Mouse (Mus musculus): Measurements from ENCODE around the gene Acot12. TPM values are rescaled to one million over a fixed set of nuclear protein-coding genes. Genes with fewer than 3 reads are reported as not detected.

The Acot12 gene
- total RNA-seq, 1 experiment: not detected

- Histone ChIP-seq H3K9me3 (ENCODE audit: control insufficient read depth, insufficient read depth, low read depth, low read length) (no peaks in the 10 kb centered on the region), H3K4me1 (ENCODE audit: control insufficient read depth in 2 of 2, insufficient read depth in 2 of 2, low read length in 2 of 2, poor library complexity in 1 of 2) (no peaks in the 10 kb centered on the region), H3K36me3 (ENCODE audit: control insufficient read depth, insufficient read depth, low read length, poor library complexity, severe bottlenecking) (no peaks in the 10 kb centered on the region), H3K4me3 (ENCODE audit: insufficient read depth in 1 of 2, low read depth in 1 of 2, low read length in 2 of 2, poor library complexity in 1 of 2, severe bottlenecking in 1 of 2) (no peak overlapping the region), H3K9ac (ENCODE audit: insufficient read depth, low read depth, low read length, poor library complexity, severe bottlenecking) (no peak overlapping the region), H3K27ac (ENCODE audit: insufficient read depth, low read depth, low read length, poor library complexity, severe bottlenecking) (no peak overlapping the region)
- in situ Hi-C loops (cut with MboI; ENCODE audit: low sequenced_read_pairs in 2 of 2, unreplicated experiment in 2 of 2): no loop called here
- TF ChIP-seq ZC3H11A (IDR thresholded peaks at IDR 0.05; ENCODE audit: borderline replicate concordance, low read depth, low read length): no peak
- TF ChIP-seq CHD2 (IDR thresholded peaks at IDR 0.05; ENCODE audit: low read depth, low read length): no peak
- no peak for DNase-seq (ENCODE audit: low read depth, low spot score)
Measured at GRCm38 (mm10) chr13:91768683-91769651, 27.7 kb downstream of the Acot12 start.

GRCm38 (mm10) chr13:91778092-91778491 is 36.8 kb downstream of the Acot12 start:
- no peak overlapping the region for H3K27ac ChIP-seq (ENCODE audit: insufficient read depth, low read depth, low read length, poor library complexity, severe bottlenecking)
- no peak overlapping the region for H3K9ac ChIP-seq (ENCODE audit: insufficient read depth, low read depth, low read length, poor library complexity, severe bottlenecking)
- no peaks in the 10 kb centered on the region for H3K9me3 ChIP-seq (ENCODE audit: control insufficient read depth, insufficient read depth, low read depth, low read length)
- no peak for DNase-seq (ENCODE audit: low read depth, low spot score)
- H3K4me1 ChIP-seq (ENCODE audit: control insufficient read depth in 2 of 2, insufficient read depth in 2 of 2, low read length in 2 of 2, poor library complexity in 1 of 2): no peaks in the 10 kb centered on the region
- in situ Hi-C loops (cut with MboI; ENCODE audit: low sequenced_read_pairs in 2 of 2, unreplicated experiment in 2 of 2): no loop called here
- TF ChIP-seq HCFC1 (IDR thresholded peaks at IDR 0.05; ENCODE audit: borderline replicate concordance, insufficient read depth, low read length): no peak
- TF ChIP-seq ZNF384 (IDR thresholded peaks at IDR 0.05; ENCODE audit: low read depth, low read length): no peak
- no peak for TF ChIP-seq CHD2 (IDR thresholded peaks at IDR 0.05; ENCODE audit: low read depth, low read length)
- no peak for TF ChIP-seq ZC3H11A (IDR thresholded peaks at IDR 0.05; ENCODE audit: borderline replicate concordance, low read depth, low read length)
- no peak for TF ChIP-seq MAFK (IDR thresholded peaks at IDR 0.05; ENCODE audit: insufficient read depth, low read depth, low read length)
- no peaks in the 10 kb centered on the region for H3K36me3 ChIP-seq (ENCODE audit: control insufficient read depth, insufficient read depth, low read length, poor library complexity, severe bottlenecking)
- H3K4me3 ChIP-seq (ENCODE audit: insufficient read depth in 1 of 2, low read depth in 1 of 2, low read length in 2 of 2, poor library complexity in 1 of 2, severe bottlenecking in 1 of 2): no peak overlapping the region

- TF ChIP-seq CHD2 (IDR thresholded peaks at IDR 0.05; ENCODE audit: low read depth, low read length): no peak
- TF ChIP-seq ZNF384 (IDR thresholded peaks at IDR 0.05; ENCODE audit: low read depth, low read length): no peak
- TF ChIP-seq ZC3H11A (IDR thresholded peaks at IDR 0.05; ENCODE audit: borderline replicate concordance, low read depth, low read length): no peak
- no peak for TF ChIP-seq MAFK (IDR thresholded peaks at IDR 0.05; ENCODE audit: insufficient read depth, low read depth, low read length)
- TF ChIP-seq HCFC1 (IDR thresholded peaks at IDR 0.05; ENCODE audit: borderline replicate concordance, insufficient read depth, low read length): no peak
- no peaks in the 10 kb centered on the region for H3K4me1 ChIP-seq (ENCODE audit: control insufficient read depth in 2 of 2, insufficient read depth in 2 of 2, low read length in 2 of 2, poor library complexity in 1 of 2)
- in situ Hi-C loops (cut with MboI; ENCODE audit: low sequenced_read_pairs in 2 of 2, unreplicated experiment in 2 of 2): no loop called here
- no peaks in the 10 kb centered on the region for H3K36me3 ChIP-seq (ENCODE audit: control insufficient read depth, insufficient read depth, low read length, poor library complexity, severe bottlenecking)
- H3K9me3 ChIP-seq (ENCODE audit: control insufficient read depth, insufficient read depth, low read depth, low read length): no peaks in the 10 kb centered on the region
- no peak overlapping the region for H3K9ac ChIP-seq (ENCODE audit: insufficient read depth, low read depth, low read length, poor library complexity, severe bottlenecking)
- DNase-seq (ENCODE audit: low read depth, low spot score): no peak
- no peak overlapping the region for H3K27ac ChIP-seq (ENCODE audit: insufficient read depth, low read depth, low read length, poor library complexity, severe bottlenecking)
- H3K4me3 ChIP-seq (ENCODE audit: insufficient read depth in 1 of 2, low read depth in 1 of 2, low read length in 2 of 2, poor library complexity in 1 of 2, severe bottlenecking in 1 of 2): no peak overlapping the region
Measured at GRCm38 (mm10) chr13:91779892-91780291, 38.6 kb downstream of the Acot12 start.

GRCm38 (mm10) chr13:91792035-91792434 is 50.7 kb downstream of the Acot12 start:
- in situ Hi-C loops (cut with MboI; ENCODE audit: low sequenced_read_pairs in 2 of 2, unreplicated experiment in 2 of 2): no loop called here
- Histone ChIP-seq H3K4me1 (ENCODE audit: control insufficient read depth in 2 of 2, insufficient read depth in 2 of 2, low read length in 2 of 2, poor library complexity in 1 of 2) (0 out of 4 replicates have a peak, but pooled peaks cover 0 to 2% of the 10 kb centered on the region in 2 experiments), H3K36me3 (ENCODE audit: control insufficient read depth, insufficient read depth, low read length, poor library complexity, severe bottlenecking) (peaks cover 4% of the 10 kb centered on the region), H3K27ac (ENCODE audit: insufficient read depth, low read depth, low read length, poor library complexity, severe bottlenecking) (no peak overlapping the region), H3K4me3 (ENCODE audit: insufficient read depth in 1 of 2, low read depth in 1 of 2, low read length in 2 of 2, poor library complexity in 1 of 2, severe bottlenecking in 1 of 2) (no peak overlapping the region), H3K9ac (ENCODE audit: insufficient read depth, low read depth, low read length, poor library complexity, severe bottlenecking) (no peak overlapping the region), H3K9me3 (ENCODE audit: control insufficient read depth, insufficient read depth, low read depth, low read length) (no peaks in the 10 kb centered on the region)
- no peak for DNase-seq (ENCODE audit: low read depth, low spot score)
- TF ChIP-seq HCFC1 (IDR thresholded peaks at IDR 0.05; ENCODE audit: borderline replicate concordance, insufficient read depth, low read length): no peak
- TF ChIP-seq CHD2 (IDR thresholded peaks at IDR 0.05; ENCODE audit: low read depth, low read length): no peak

Measured in ES-E14 (cell line).